Mouse (Mus musculus) urinary bladder, postnatal 14 days (tissue): Measurements from ENCODE around the gene Plk3.
A peak's percentile ranks its signal among the peaks of the same experiment; 100 is the strongest.

ENCODE experiments used
- DNase-seq: peaks from one replicate; pipeline ENCODE4 v3.0.0; 2021; ENCODE audit warnings: low spot score

Plk3 gene

GRCm38 (mm10) chr4:117119636-117120035 is 14.1 kb downstream of the Plk3 start:
- no peak for DNase-seq

GRCm38 (mm10) chr4:117117931-117118330 is 15.8 kb downstream of the Plk3 start:
- DNase-seq = no peak

DNA sequence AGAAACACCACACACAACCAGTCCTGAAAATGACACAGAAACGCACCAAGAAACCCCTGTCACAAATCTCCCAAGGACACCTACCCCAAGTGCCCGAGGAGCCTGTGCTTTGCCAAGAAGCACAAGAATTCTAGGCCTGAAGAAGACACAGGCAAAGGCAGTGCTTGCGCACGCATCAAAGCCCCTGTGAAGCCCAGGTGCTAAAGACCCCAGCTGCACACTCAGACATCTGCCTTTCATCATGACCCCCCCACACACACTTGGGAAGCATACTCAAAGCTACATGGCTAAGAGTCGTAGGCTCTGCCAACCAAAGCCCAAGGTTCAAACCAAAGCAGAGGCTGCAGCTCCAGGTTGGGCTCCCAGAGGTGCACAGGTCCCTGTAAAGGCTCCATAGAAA is 18.2 kb downstream of the Plk3 start:
- no peak for DNase-seq

GRCm38 (mm10) chr4:117113237-117113636 is 20.5 kb downstream of the Plk3 start:
- DNase-seq = no peak

DNA sequence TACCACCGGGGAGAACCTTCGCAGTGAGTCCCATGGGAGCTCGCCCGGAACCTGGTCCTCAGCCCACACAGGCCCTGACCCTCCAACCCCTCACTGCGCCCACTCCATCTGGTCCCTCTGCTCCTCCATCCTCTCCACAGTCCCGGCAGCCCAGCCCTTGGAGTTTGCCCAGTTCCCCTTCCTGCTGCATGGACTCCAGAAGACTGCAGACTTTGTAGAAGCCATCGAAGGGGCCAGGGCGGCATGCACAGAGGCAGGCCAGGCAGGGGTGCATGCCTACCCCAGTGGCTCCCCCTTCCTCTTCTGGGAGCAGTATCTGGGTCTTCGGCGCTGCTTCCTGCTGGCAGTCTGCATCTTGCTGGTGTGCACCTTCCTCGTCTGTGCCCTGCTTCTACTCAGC is 22.8 kb downstream of the Plk3 start:
- DNase-seq = no peak

DNA sequence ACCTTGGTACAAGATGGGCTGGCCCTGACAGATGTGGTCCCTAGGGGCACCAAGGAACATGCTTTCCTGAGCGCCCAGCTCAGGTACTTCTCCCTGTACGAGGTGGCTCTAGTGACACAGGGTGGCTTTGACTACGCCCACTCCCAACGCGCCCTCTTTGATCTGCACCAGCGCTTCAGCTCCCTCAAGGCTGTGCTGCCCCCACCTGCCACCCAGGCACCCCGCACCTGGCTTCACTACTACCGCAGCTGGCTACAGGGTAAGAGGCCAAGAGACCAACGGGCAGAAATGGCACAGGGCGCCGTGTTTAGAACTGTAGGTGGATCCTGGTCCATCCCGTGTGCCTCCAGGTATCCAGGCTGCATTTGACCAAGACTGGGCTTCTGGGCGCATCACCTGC is 23.5 kb downstream of the Plk3 start:
- DNase-seq = no peak

DNA sequence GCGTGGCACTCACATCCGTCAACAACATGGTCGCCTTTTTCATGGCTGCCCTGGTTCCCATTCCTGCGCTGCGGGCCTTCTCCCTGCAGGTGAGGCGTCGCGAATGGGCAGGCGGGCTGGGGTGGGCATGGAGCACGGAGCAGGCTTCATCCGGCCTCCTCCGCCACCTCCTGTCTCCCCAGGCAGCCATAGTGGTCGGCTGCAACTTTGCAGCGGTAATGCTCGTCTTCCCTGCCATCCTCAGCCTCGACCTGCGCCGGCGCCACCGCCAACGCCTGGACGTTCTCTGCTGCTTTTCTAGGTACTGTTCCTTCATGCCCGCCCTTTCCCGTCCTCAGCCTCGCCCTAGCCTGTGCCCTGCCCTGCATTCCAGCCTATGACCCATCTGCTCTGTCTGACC is 24.4 kb downstream of the Plk3 start:
- DNase-seq = no peak

- no peak for DNase-seq
Observed at GRCm38 (mm10) chr4:117108524-117108849, 25.3 kb downstream of the Plk3 start.

DNA sequence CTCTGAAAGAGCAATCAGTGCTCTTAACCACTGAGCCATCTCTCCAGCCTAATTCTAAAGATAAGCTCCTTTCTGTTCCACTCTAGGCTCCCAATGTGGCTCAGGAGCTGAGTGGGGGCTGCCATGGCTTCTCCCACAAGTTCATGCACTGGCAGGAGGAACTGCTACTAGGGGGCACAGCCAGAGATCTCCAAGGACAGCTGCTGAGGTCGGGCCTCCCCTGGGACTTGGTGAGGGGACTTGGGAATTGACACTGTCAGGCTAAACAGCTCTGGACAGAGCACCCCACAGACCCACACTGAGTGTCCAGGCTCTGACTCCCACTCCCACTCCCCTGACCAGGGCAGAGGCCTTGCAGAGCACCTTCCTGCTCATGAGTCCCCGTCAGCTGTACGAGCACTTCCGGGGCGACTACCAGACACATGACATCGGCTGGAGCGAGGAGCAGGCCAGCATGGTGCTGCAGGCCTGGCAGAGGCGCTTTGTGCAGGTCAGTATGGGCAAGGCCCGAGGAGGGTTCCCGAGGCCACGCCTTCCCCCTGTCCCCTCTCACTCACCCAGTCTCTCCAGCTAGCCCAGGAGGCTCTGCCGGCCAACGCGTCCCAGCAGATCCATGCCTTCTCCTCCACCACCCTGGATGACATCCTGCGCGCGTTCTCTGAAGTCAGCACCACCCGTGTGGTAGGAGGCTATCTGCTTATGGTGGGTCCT is 25.8 kb downstream of the Plk3 start:
- no peak for DNase-seq

- DNase-seq = no peak
Observed at GRCm38 (mm10) chr4:117105127-117105526, 28.6 kb downstream of the Plk3 start.

DNA sequence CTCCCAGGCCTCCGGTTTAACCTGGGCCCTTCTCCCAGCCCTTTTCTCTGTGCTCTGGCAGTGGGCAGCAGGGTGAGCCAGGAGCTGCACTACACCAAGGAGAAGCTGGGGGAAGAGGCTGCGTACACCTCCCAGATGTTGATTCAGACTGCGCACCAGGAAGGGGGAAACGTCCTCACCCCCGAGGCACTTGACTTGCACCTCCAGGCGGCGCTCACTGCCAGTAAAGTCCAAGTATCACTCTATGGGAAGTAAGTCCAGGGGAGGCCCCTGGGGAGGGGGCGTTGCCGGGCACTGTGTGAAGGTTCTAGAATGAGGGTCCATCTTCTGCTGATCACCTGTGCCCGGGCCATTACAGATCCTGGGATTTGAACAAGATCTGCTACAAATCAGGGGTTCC is 29.1 kb downstream of the Plk3 start:
- DNase-seq = no peak

GRCm38 (mm10) chr4:117101218-117101617 is 32.5 kb downstream of the Plk3 start:
- DNase-seq = no peak

DNA sequence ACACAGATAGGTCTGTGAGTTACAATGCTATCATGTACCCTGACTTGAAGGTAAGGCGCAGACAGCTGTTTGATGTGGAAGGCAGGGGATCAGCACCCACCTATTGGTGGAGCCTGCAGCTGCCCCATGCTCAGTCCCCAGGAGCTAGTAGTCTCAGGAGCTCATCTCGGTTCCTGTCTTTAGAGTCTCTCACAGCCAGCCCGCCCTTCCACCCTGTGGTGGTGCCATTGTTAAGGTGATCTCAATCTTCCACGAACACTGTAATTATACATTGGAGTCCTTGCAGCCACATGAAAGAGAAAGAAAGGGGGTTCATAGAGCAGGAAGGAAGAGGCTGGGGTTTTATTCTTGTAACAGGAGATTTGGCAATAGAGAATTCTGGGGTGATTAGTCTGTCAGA is 33.7 kb downstream of the Plk3 start:
- no peak for DNase-seq

DNA sequence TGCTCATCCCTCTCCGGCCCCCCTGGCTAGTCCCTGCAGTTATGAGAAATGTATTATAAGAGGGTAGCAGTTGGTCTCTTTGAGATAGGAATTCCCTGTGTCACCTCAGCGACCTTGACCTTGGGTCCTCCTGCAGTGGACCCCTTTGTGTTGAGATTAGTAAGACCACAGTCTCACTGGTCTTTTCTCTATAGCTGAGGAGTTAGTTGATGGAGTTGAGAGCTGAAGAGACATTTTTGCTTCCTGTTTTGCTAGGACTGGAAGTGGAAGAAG is 35.1 kb downstream of the Plk3 start:
- no peak for DNase-seq

DNA sequence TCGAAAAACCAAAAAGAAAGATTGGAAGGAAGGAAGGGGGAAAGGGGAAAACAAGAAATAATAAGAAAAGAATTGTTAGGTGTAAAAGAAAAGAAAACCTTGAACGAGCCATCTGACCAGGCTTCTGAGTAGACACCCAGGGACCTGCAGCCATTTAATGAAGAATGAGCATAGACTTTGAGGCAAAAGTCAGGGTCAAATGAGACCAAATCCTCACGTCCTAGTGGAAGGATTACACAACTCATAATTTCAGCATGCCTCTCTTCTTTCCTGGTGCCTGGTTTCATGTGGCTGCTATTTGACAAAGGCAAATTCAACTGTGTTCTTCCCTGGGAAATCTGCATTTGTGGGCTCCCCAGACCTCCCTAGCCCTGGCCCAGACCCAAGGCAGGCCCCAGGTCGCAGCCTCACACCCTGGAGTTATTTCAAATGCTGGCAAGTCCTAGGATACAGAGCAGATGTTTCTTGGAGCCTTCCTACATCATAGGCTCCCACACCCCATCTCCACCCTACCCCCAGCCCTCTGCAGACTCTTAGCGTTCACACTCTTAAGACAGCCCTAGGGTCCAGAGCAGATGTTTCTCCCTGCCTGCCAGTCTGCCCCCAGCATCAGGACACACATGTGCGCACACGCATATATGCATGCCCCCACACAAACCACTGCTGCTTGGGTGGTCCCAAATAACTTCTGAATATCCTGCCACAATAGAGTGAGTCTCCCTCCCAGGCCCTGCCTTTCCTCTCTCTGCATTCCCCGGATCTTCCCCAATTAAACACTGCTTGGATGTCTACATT is 35.6 kb downstream of the Plk3 start:
- no peak for DNase-seq

GRCm38 (mm10) chr4:117096666-117097065 is 37.1 kb downstream of the Plk3 start:
- no peak for DNase-seq

DNA sequence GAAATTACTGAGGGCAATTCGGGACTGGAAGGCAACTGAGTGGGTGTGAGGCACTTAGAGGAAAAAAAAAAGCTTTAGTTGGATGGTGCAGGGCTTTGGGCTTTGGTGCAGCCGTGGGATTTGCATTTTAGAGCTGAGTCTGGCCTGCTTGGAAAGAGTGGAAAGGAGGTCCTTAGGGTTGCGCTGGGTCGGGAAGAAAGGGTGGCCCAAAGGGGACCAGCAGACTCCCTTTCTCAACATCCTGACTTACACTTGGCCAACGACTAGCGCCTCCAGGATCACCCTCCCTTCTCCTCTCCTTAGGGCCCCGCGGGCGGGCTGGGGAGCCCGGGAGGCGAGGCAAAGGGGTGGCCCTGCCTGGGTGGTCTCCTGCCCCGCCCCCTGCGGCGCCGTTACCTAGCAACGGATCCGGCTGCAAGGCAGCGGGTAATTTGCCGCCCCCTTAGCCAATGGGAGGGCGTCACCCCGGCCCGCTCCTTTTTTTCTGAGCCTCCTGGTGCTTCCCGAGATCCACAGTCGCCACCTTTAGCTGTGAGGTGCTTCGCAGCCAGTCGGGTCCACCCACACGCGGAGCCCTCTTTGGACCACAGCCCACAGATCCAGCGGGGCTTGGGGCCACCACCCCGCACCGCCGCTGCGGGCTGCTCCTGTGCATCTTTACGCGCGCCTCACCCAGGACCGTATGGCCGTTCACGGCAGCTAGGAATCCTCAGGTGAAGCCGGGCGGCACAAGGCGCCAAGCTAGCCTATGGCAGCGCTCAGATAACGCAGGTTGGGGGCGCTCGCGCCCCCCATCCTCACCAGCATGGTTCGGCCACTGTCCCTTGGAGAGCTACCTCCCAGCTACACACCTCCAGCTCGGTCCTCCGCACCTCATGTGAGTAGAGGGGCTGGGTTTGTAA is 38.0 kb downstream of the Plk3 start, which contains the start of gene Ptch2:
Gene Ptch2 (plus strand): TSS at position 525 of the 902 bp plus-strand sequence.
- peak; percentile 62 for DNase-seq

DNA sequence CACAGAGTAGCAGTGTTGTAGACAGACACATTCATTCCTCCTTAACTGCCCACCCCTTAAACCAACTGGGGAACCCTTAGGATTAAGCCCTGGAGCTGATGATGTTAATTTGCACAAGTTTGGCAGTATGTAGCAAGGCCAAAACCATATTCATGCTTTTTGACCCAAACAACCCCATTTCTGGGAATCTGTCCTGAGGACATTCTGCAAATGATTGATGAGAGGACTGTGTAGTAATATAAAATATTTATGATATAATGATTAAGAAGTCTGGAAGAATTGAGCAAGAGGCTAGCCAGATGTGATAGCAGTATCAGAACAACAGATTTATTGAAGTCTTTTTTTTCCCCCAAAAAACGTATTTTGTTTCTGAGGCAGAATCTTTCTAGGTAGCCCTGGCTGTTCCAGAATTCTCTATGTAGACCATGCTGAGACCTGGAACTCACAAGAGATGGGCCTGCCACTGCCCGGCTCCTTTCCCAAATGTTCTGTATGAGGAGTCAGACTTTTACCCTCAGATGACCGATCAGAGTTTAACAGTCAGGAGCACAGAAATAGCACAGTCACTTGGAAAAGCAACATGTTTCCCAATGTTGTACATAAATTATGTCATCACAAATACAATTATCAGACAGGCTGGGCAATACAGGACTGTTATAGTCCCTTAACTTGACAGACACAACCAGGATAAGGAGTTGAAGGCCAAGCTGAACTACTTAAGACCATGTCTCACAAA is 39.0 kb downstream of the Plk3 start:
- DNase-seq = no peak

GRCm38 (mm10) chr4:117090586-117090985 is 43.2 kb downstream of the Plk3 start:
- DNase-seq = no peak

GRCm38 (mm10) chr4:117087948-117088640 is 45.7 kb downstream of the Plk3 start:
- DNase-seq = no peak
